Mouse (Mus musculus) cerebellum, postnatal 4 days (tissue): ENCODE results near the gene Syce2.

Source experiments
- DNase-seq, 2 experiments: peaks; one replicate each; pipeline ENCODE4 v3.0.0; 2022; ENCODE audit warnings: low spot score in 2 of 2, mixed read lengths in 1 of 2

Gene Syce2

GRCm38 (mm10) chr8:84928456-84929306 lies 56.8 kb downstream of the Syce2 start:
- peak in 1 of 2 experiments; percentile 84 for DNase-seq

- no peak for DNase-seq
Observed at GRCm38 (mm10) chr8:84930582-84930981, 58.7 kb downstream of the Syce2 start.

GRCm38 (mm10) chr8:84933767-84934559 lies 62.1 kb downstream of the Syce2 start:
- no peak for DNase-seq

- peak in 1 of 2 experiments; percentile 57 for DNase-seq
Observed at GRCm38 (mm10) chr8:84934860-84935259, 62.9 kb downstream of the Syce2 start.

GRCm38 (mm10) chr8:84935489-84935888 lies 63.6 kb downstream of the Syce2 start:
- no peak for DNase-seq

GRCm38 (mm10) chr8:84936041-84936961 lies 64.4 kb downstream of the Syce2 start:
- no peak for DNase-seq

- peak; percentile 68 to 85 for DNase-seq
Observed at GRCm38 (mm10) chr8:84936962-84937546, 65.1 kb downstream of the Syce2 start, which contains the start of gene Mast1. Mast1 (minus strand) TSS chr8:84937359.
